Mouse (Mus musculus): ENCODE data around the gene Ano3. TPM values are rescaled to one million over a fixed set of nuclear protein-coding genes. Genes with fewer than 3 reads are reported as not detected.

The Ano3 gene
- total RNA-seq, 2 experiments from 2014 or later: 32.5 to 38.3 TPM

- intact Hi-C loops (cut with DNase I): no loop called here
- DNase-seq (ENCODE audit: low spot score in 2 of 2): peak; percentile 4 to 14
These were observed 111.0 kb downstream of the Ano3 start for GRCm38 (mm10) chr2:110839559-110840243.

- intact Hi-C loops (cut with DNase I): no loop called here
- DNase-seq (ENCODE audit: low spot score in 2 of 2): no peak
These were observed 134.5 kb downstream of the Ano3 start for GRCm38 (mm10) chr2:110816189-110816588.

GRCm38 (mm10) chr2:110814964-110815363 lies 135.8 kb downstream of the Ano3 start:
- DNase-seq (ENCODE audit: low spot score in 2 of 2): no peak
- intact Hi-C loops (cut with DNase I): no loop called here

- DNase-seq (ENCODE audit: low spot score in 2 of 2): peak; percentile 20 to 26
- intact Hi-C loops (cut with DNase I): loop anchor here (5.0 kb wide), 1 partner anchor 84 kb away; the partner anchor contains the start of gene Muc15
These were observed 144.2 kb downstream of the Ano3 start for GRCm38 (mm10) chr2:110806302-110807093.

- no peak for DNase-seq (ENCODE audit: low spot score in 2 of 2)
- intact Hi-C loops (cut with DNase I): no loop called here
These were observed 154.8 kb downstream of the Ano3 start for GRCm38 (mm10) chr2:110795928-110796327.

GRCm38 (mm10) chr2:110795433-110795832 lies 155.3 kb downstream of the Ano3 start:
- no peak for DNase-seq (ENCODE audit: low spot score in 2 of 2)
- intact Hi-C loops (cut with DNase I): no loop called here

GRCm38 (mm10) chr2:110787396-110787795 lies 163.3 kb downstream of the Ano3 start:
- intact Hi-C loops (cut with DNase I): no loop called here
- no peak for DNase-seq (ENCODE audit: low spot score in 2 of 2)

GRCm38 (mm10) chr2:110759434-110759833 lies 191.3 kb downstream of the Ano3 start:
- DNase-seq (ENCODE audit: low spot score in 2 of 2): no peak
- intact Hi-C loops (cut with DNase I): no loop called here

GRCm38 (mm10) chr2:110757556-110757955 lies 193.2 kb downstream of the Ano3 start:
- DNase-seq (ENCODE audit: low spot score in 2 of 2): no peak
- intact Hi-C loops (cut with DNase I): no loop called here

GRCm38 (mm10) chr2:110740493-110740892 lies 210.2 kb downstream of the Ano3 start:
- no peak for DNase-seq (ENCODE audit: low spot score in 2 of 2)
- intact Hi-C loops (cut with DNase I): no loop called here

- intact Hi-C loops (cut with DNase I): no loop called here
These were observed 210.9 kb downstream of the Ano3 start for GRCm38 (mm10) chr2:110739781-110740180.

GRCm38 (mm10) chr2:110737981-110738380 lies 212.7 kb downstream of the Ano3 start:
- DNase-seq (ENCODE audit: low spot score in 2 of 2): no peak
- intact Hi-C loops (cut with DNase I): no loop called here

More at GRCm38 (mm10) chr2:110739781-110740180, 210.9 kb downstream of the Ano3 start:
- DNase-seq (ENCODE audit: low spot score in 2 of 2): no peak

GRCm38 (mm10) chr2:110737236-110737635 lies 213.5 kb downstream of the Ano3 start:
- peak in 1 of 2 experiments; percentile 9 for DNase-seq (ENCODE audit: low spot score in 2 of 2)
- intact Hi-C loops (cut with DNase I): no loop called here

GRCm38 (mm10) chr2:110726106-110726505 lies 224.6 kb downstream of the Ano3 start:
- intact Hi-C loops (cut with DNase I): no loop called here

GRCm38 (mm10) chr2:110722208-110722607 lies 228.5 kb downstream of the Ano3 start:
- intact Hi-C loops (cut with DNase I): loop anchor here (5.0 kb wide), 1 partner anchor 85 kb away; no protein-coding TSS in a partner anchor
- DNase-seq (ENCODE audit: low spot score in 2 of 2): peak in 1 of 2 experiments; percentile 31

More at GRCm38 (mm10) chr2:110726106-110726505, 224.6 kb downstream of the Ano3 start:
- no peak for DNase-seq (ENCODE audit: low spot score in 2 of 2)

- intact Hi-C loops (cut with DNase I): loop anchor here (5.0 kb wide), 1 partner anchor 86 kb away; no protein-coding TSS in a partner anchor
These were observed 229.4 kb downstream of the Ano3 start, which contains the start of gene Muc15 for GRCm38 (mm10) chr2:110721290-110721753. Muc15 (plus strand) TSS chr2:110721340.

GRCm38 (mm10) chr2:110719051-110719450 lies 231.7 kb downstream of the Ano3 start:
- intact Hi-C loops (cut with DNase I): no loop called here
- DNase-seq (ENCODE audit: low spot score in 2 of 2): peak; percentile 19 to 30

More at GRCm38 (mm10) chr2:110721290-110721753, 229.4 kb downstream of the Ano3 start, which contains the start of gene Muc15:
- DNase-seq (ENCODE audit: low spot score in 2 of 2): no peak

- DNase-seq (ENCODE audit: low spot score in 2 of 2): peak; percentile 49 to 64
- intact Hi-C loops (cut with DNase I): no loop called here
These were observed 240.5 kb downstream of the Ano3 start for GRCm38 (mm10) chr2:110710055-110710720.

- DNase-seq (ENCODE audit: low spot score in 2 of 2): peak in 1 of 2 experiments; percentile 22
These were observed 241.3 kb downstream of the Ano3 start for GRCm38 (mm10) chr2:110709436-110709835.

More at GRCm38 (mm10) chr2:110709436-110709835, 241.3 kb downstream of the Ano3 start:
- intact Hi-C loops (cut with DNase I): no loop called here

Measured in left cerebral cortex, postnatal 14 days (tissue).